Mouse (Mus musculus) small intestine, adult 2 months (tissue): Measurements from ENCODE around the gene Ift57. TPM values are rescaled to one million over a fixed set of nuclear protein-coding genes. Genes with fewer than 3 reads are reported as not detected.

Experiments used
- H3K27ac ChIP-seq: fragments of 200-500 bp; 2 replicates; pipeline ENCODE4 v1.5.1; 2012; ENCODE audit warnings: low read depth, low read length, control low read depth, inconsistent platforms; ENCODE audit not compliant: insufficient read depth
- H3K27me3 ChIP-seq: fragments of 200-500 bp; 2 replicates; pipeline ENCODE4 v1.6.1; 2012; ENCODE audit warnings: mild to moderate bottlenecking, moderate library complexity, low read length, inconsistent platforms; ENCODE audit not compliant: control insufficient read depth, insufficient read depth
- H3K36me3 ChIP-seq: fragments of 200-500 bp; 2 replicates; pipeline ENCODE4 v1.6.1; 2012; ENCODE audit warnings: mild to moderate bottlenecking, low read length, control low read depth, inconsistent platforms; ENCODE audit not compliant: control insufficient read depth, insufficient read depth
- H3K4me1 ChIP-seq: fragments of 200-500 bp; 2 replicates; pipeline ENCODE4 v1.6.1; 2012; ENCODE audit warnings: low read length, inconsistent platforms, mixed read lengths; ENCODE audit not compliant: control insufficient read depth, insufficient read depth, insufficient read length
- H3K4me3 ChIP-seq: fragments of 200-500 bp; 2 replicates; pipeline ENCODE4 v1.5.1; 2012; ENCODE audit warnings: low read depth, mild to moderate bottlenecking, control low read depth, inconsistent platforms, low read length, moderate library complexity
- CTCF ChIP-seq: fragments of 200-500 bp; IDR thresholded peaks from 2 replicates; pipeline ENCODE4 v1.5.1; 2012; ENCODE audit warnings: low read depth, mild to moderate bottlenecking, control low read depth, inconsistent platforms, low read length, moderate library complexity, mixed read lengths; ENCODE audit not compliant: insufficient replicate concordance, insufficient read length; ENCODE audit errors: extremely low read depth
- POLR2A ChIP-seq: fragments of 200-500 bp; IDR thresholded peaks from 2 replicates; pipeline ENCODE4 v1.6.1; 2012; ENCODE audit warnings: low read depth, mild to moderate bottlenecking, control low read depth, inconsistent platforms, low read length, moderate library complexity
- WGBS: fragments of 180-500 bp; shearing (Covaris S2); methylation state at CpG from one replicate; pipeline ENCODE4 v1.1.7; 2018; 5-methylcytosine and 5-hydroxymethylcytosine counted together
- polyA plus RNA-seq: library from polyadenylated mRNA; depleted of rRNA; stranded (reverse); fragments of >200 nt; gene quantifications from 2 replicates; pipeline ENCODE4 v1.2.3, GENCODE M21; 2012

Ift57 gene
- polyA plus RNA-seq, 1 experiment: 0.34 TPM

- Histone ChIP-seq H3K4me1 (no peaks in the 10 kb centered on the region), H3K36me3 (no peaks in the 10 kb centered on the region), H3K27ac (no peak overlapping the region), H3K27me3 (no peaks in the 10 kb centered on the region), H3K4me3 (no peak overlapping the region)
- WGBS: 81% methylated on average over 5 of the region's 5 CpGs
- TF ChIP-seq CTCF (no peak), POLR2A (no peak)
These were observed 25.2 kb downstream of the Ift57 start for GRCm38 (mm10) chr16:49724232-49724631.

- no peaks in the 10 kb centered on the region for H3K27me3 ChIP-seq
- H3K27ac ChIP-seq: no peak overlapping the region
- H3K4me1 ChIP-seq: no peaks in the 10 kb centered on the region
- TF ChIP-seq POLR2A (no peak), CTCF (no peak)
- WGBS: 75% methylated on average over 2 of the region's 2 CpGs
- H3K4me3 ChIP-seq: no peak overlapping the region
- no peaks in the 10 kb centered on the region for H3K36me3 ChIP-seq
These were observed 25.9 kb downstream of the Ift57 start for GRCm38 (mm10) chr16:49724931-49725330.

DNA sequence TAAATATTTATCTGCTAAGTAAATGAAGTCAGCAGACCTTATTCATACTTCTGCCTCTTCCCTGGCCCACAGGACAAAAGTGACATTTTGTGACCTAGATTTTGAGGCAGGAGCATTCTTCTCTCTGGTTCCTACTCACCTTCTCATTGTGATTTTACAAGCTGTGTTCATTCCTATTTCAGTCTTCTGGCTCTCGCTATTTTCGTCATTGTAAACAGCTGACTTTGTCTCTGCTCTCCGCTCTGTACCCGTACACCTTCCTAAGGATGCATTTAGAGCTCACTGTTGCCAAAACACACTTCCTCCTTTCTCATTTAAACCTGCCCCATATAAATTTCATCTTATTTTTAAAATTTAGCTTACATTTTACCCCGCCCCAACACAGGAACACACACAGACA lies 26.4 kb downstream of the Ift57 start:
- 88% methylated on average over 5 of the region's 5 CpGs for WGBS

GRCm38 (mm10) chr16:49726216-49726615 lies 27.2 kb downstream of the Ift57 start:
- WGBS: 75% methylated on average over 3 of the region's 3 CpGs
- Histone ChIP-seq H3K36me3 (no peaks in the 10 kb centered on the region), H3K4me3 (no peak overlapping the region), H3K4me1 (no peaks in the 10 kb centered on the region), H3K27ac (no peak overlapping the region), H3K27me3 (no peaks in the 10 kb centered on the region)
- TF ChIP-seq POLR2A: no peak
- TF ChIP-seq CTCF: no peak

More for the DNA sequence above, 26.4 kb downstream of the Ift57 start:
- H3K4me3 ChIP-seq: no peak overlapping the region
- H3K4me1 ChIP-seq: no peaks in the 10 kb centered on the region
- TF ChIP-seq POLR2A (no peak), CTCF (no peak)
- no peak overlapping the region for H3K27ac ChIP-seq
- no peaks in the 10 kb centered on the region for H3K36me3 ChIP-seq
- no peaks in the 10 kb centered on the region for H3K27me3 ChIP-seq

DNA sequence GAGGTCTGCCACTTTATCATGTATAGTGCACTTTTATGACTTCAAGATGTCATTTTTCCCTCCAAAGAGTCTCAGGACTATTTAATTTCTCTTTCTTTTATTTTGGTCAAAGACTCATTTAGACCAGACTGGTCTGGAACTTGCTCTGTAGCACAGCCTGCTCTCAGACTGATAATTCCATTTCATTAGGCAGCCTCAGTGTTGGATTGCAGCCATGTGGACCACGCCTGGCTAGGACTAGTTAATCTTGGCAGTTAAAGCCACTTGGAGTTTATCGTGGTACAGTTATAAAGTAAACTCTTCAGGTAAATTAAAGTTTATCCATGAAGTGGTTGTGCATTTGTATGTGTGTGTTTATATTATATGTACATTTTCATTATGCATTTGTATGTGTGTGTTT lies 27.7 kb downstream of the Ift57 start:
- no peak for TF ChIP-seq CTCF
- no peak for TF ChIP-seq POLR2A
- Histone ChIP-seq H3K36me3 (no peaks in the 10 kb centered on the region), H3K4me3 (no peak overlapping the region), H3K4me1 (no peaks in the 10 kb centered on the region), H3K27me3 (no peaks in the 10 kb centered on the region), H3K27ac (no peak overlapping the region)
- 28% methylated on average over 2 of the region's 2 CpGs for WGBS

DNA sequence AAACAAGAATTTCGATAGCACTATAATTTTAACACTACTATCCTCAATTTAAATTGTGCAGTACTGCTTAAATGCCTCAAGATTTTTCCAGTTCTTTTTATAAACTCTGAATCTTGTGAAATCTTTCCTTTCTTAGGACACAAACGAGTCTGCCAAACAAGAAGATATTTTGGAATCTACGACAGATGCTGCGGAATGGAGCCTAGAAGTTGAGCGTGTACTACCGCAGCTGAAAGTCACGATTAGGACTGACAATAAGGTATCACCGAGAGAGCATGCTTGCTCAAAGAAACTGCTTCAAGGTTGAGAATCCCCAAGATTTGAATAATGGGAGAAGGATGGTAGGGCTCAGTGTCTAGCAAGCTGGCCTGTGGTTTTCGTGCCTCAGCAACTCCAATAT lies 37.5 kb downstream of the Ift57 start:
- H3K4me1 ChIP-seq: no peaks in the 10 kb centered on the region
- no peaks in the 10 kb centered on the region for H3K27me3 ChIP-seq
- TF ChIP-seq CTCF: no peak
- TF ChIP-seq POLR2A: no peak
- 89% methylated on average over 9 of the region's 9 CpGs for WGBS
- no peak overlapping the region for H3K27ac ChIP-seq
- no peaks in the 10 kb centered on the region for H3K36me3 ChIP-seq
- no peak overlapping the region for H3K4me3 ChIP-seq

DNA sequence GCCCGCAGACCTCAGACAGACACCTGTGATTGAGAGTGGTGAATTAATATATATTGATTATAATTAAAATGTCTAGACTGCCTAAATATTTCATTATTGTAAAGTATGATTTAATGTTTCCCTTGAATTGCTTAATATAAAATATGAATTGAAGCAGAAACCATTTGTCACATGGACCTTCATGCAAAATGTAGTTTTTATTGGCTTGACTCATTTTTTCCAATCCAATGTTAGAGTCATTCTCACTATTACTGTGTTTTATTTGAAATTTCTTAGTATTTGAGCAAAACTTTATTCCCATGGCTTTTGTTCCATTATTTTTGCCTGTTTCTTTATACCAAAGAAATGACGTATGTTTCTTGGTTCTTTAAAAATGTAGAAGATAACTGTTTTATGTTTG lies 48.3 kb downstream of the Ift57 start:
- no peaks in the 10 kb centered on the region for H3K27me3 ChIP-seq
- TF ChIP-seq CTCF (no peak), POLR2A (no peak)
- 90% methylated on average over 2 of the region's 2 CpGs for WGBS
- H3K27ac ChIP-seq: no peak overlapping the region
- no peaks in the 10 kb centered on the region for H3K36me3 ChIP-seq
- H3K4me3 ChIP-seq: no peak overlapping the region
- no peaks in the 10 kb centered on the region for H3K4me1 ChIP-seq

- WGBS: 70% methylated on average over 1 of the region's 1 CpGs
- TF ChIP-seq POLR2A: no peak
- TF ChIP-seq CTCF: no peak
These were observed 53.9 kb downstream of the Ift57 start for GRCm38 (mm10) chr16:49752906-49753305.

More at GRCm38 (mm10) chr16:49752906-49753305, 53.9 kb downstream of the Ift57 start:
- Histone ChIP-seq H3K27me3 (no peaks in the 10 kb centered on the region), H3K36me3 (no peaks in the 10 kb centered on the region), H3K4me1 (no peaks in the 10 kb centered on the region), H3K4me3 (no peak overlapping the region), H3K27ac (no peak overlapping the region)
